Mouse (Mus musculus) hindbrain, embryonic 11.5 days (tissue): ENCODE data around the gene Ccr8. TPM values are rescaled to one million over a fixed set of nuclear protein-coding genes. Genes with fewer than 3 reads are reported as not detected.

Source experiments
- ATAC-seq: fragments of 200-750 bp; cut with Nextera tagmentation; 2 replicates; pipeline ENCODE4 v1.8.0; 2017; ENCODE audit warnings: mild to moderate bottlenecking, moderate TSS enrichment, moderate library complexity; ENCODE audit not compliant: low FRiP score
- DNase-seq: peaks from one replicate; pipeline ENCODE4 v3.0.0-alpha.2; 2015; ENCODE audit warnings: low spot score
- H3K27ac ChIP-seq: fragments of 300-500 bp; sonication (generic); 2 replicates; pipeline ENCODE4 v1.5.1; 2014; ENCODE audit warnings: mild to moderate bottlenecking, low read depth, low read length
- H3K27me3 ChIP-seq: fragments of 300-500 bp; sonication (generic); 2 replicates; pipeline ENCODE4 v1.6.1; 2014; ENCODE audit warnings: mild to moderate bottlenecking, low read length, moderate library complexity, mixed read lengths; ENCODE audit not compliant: control insufficient read depth, insufficient read depth
- H3K36me3 ChIP-seq: fragments of 300-500 bp; sonication (generic); 2 replicates; pipeline ENCODE4 v1.6.1; 2014; ENCODE audit warnings: mild to moderate bottlenecking, low read length, moderate library complexity, mixed read lengths; ENCODE audit not compliant: control insufficient read depth, insufficient read depth
- H3K4me1 ChIP-seq: fragments of 300-500 bp; sonication (generic); replicated peaks from 2 replicates; pipeline ENCODE4 v1.6.1; 2014; ENCODE audit warnings: low read length, mixed read lengths; ENCODE audit not compliant: control insufficient read depth, insufficient read depth
- H3K4me2 ChIP-seq: fragments of 300-500 bp; sonication (generic); replicated peaks from 2 replicates; pipeline ENCODE4 v1.6.1; 2014; ENCODE audit warnings: mild to moderate bottlenecking, low read depth, low read length
- H3K4me3 ChIP-seq: fragments of 300-500 bp; sonication (generic); 2 replicates; pipeline ENCODE4 v1.5.1; 2014; ENCODE audit warnings: low read depth, low read length
- H3K9ac ChIP-seq: fragments of 300-500 bp; sonication (generic); 2 replicates; pipeline ENCODE4 v1.6.1; 2014; ENCODE audit warnings: low read depth, low read length
- H3K9me3 ChIP-seq: fragments of 300-500 bp; sonication (generic); 2 replicates; pipeline ENCODE4 v1.6.1; 2016; ENCODE audit warnings: low read length; ENCODE audit not compliant: control insufficient read depth
- WGBS: fragments of 180-500 bp; shearing (Covaris S2); extraction: QIAGEN DNeasy Blood & Tissue Kit; methylation state at CpG from one replicate; pipeline ENCODE4 v1.1.7; 2014; 5-methylcytosine and 5-hydroxymethylcytosine counted together
- polyA plus RNA-seq: library from polyadenylated mRNA; unstranded; fragments of >200 nt; fragmentation: Nextera tagmentation; extraction: Ambion mirVana; gene quantifications from 2 replicates; pipeline ENCODE4 v1.2.1, GENCODE M21; 2014

The Ccr8 gene
- polyA plus RNA-seq, 1 experiment from 2014 or later, result not detected

GRCm38 (mm10) chr9:120131784-120132288 is 39.9 kb downstream of the Ccr8 start:
- H3K9me3 ChIP-seq, result no peaks in the 10 kb centered on the region
- peaks cover 19% of the 10 kb centered on the region for H3K36me3 ChIP-seq
- no peak overlapping the region for H3K4me2 ChIP-seq
- 92% methylated on average over 3 of the region's 3 CpGs for WGBS
- no peaks in the 10 kb centered on the region for H3K27me3 ChIP-seq
- no peak overlapping the region for H3K9ac ChIP-seq
- H3K4me1 ChIP-seq, result peaks cover 6% of the 10 kb centered on the region
- H3K27ac ChIP-seq, result no peak overlapping the region
- no peak overlapping the region for H3K4me3 ChIP-seq
- DNase-seq (no peak), ATAC-seq (no peak)

- 45% methylated on average over 8 of the region's 8 CpGs for WGBS
- no peak for ATAC-seq
- Histone ChIP-seq H3K4me3 (no peak overlapping the region), H3K9ac (no peak overlapping the region), H3K4me1 (peaks cover 6% of the 10 kb centered on the region), H3K4me2 (no peak overlapping the region), H3K27ac (no peak overlapping the region), H3K9me3 (no peaks in the 10 kb centered on the region), H3K36me3 (peaks cover 19% of the 10 kb centered on the region), H3K27me3 (no peaks in the 10 kb centered on the region)
- DNase-seq, result no peak
Observed at GRCm38 (mm10) chr9:120132980-120133754, 41.3 kb downstream of the Ccr8 start.

- ATAC-seq, result no peak
- H3K4me2 ChIP-seq, result no peak overlapping the region
- WGBS, result 62% methylated on average over 6 of the region's 6 CpGs
- no peak overlapping the region for H3K27ac ChIP-seq
- H3K9me3 ChIP-seq, result no peaks in the 10 kb centered on the region
- peaks cover 19% of the 10 kb centered on the region for H3K36me3 ChIP-seq
- H3K27me3 ChIP-seq, result no peaks in the 10 kb centered on the region
- DNase-seq, result no peak
- no peak overlapping the region for H3K4me3 ChIP-seq
- H3K9ac ChIP-seq, result no peak overlapping the region
- peaks cover under 1% of the 10 kb centered on the region; the same call in 1 of the 2 replicates for H3K4me1 ChIP-seq
Observed at GRCm38 (mm10) chr9:120133755-120134475, 42.0 kb downstream of the Ccr8 start.

GRCm38 (mm10) chr9:120134529-120135160 is 42.7 kb downstream of the Ccr8 start:
- no peak overlapping the region for H3K9ac ChIP-seq
- H3K27ac ChIP-seq, result no peak overlapping the region
- H3K4me3 ChIP-seq, result no peak overlapping the region
- H3K4me1 ChIP-seq, result no peaks in the 10 kb centered on the region
- H3K36me3 ChIP-seq, result peaks cover 14% of the 10 kb centered on the region; the same call in 1 of the 2 replicates
- H3K27me3 ChIP-seq, result no peaks in the 10 kb centered on the region
- no peaks in the 10 kb centered on the region for H3K9me3 ChIP-seq
- 83% methylated on average over 12 of the region's 13 CpGs for WGBS
- no peak overlapping the region for H3K4me2 ChIP-seq
- ATAC-seq (no peak), DNase-seq (no peak)

- 92% methylated on average over 11 of the region's 11 CpGs for WGBS
- no peak overlapping the region for H3K4me2 ChIP-seq
- no peaks in the 10 kb centered on the region for H3K4me1 ChIP-seq
- no peak overlapping the region for H3K4me3 ChIP-seq
- no peak overlapping the region for H3K27ac ChIP-seq
- ATAC-seq, result no peak
- no peak overlapping the region for H3K9ac ChIP-seq
- H3K9me3 ChIP-seq, result no peaks in the 10 kb centered on the region
- no peak for DNase-seq
- peaks cover 11% of the 10 kb centered on the region; the same call in 1 of the 2 replicates for H3K36me3 ChIP-seq
- H3K27me3 ChIP-seq, result no peaks in the 10 kb centered on the region
Observed at GRCm38 (mm10) chr9:120135454-120135853, 43.5 kb downstream of the Ccr8 start.

GRCm38 (mm10) chr9:120140652-120141051 is 48.7 kb downstream of the Ccr8 start:
- H3K4me2 ChIP-seq, result no peak overlapping the region
- no peaks in the 10 kb centered on the region for H3K9me3 ChIP-seq
- H3K36me3 ChIP-seq, result no peaks in the 10 kb centered on the region
- ATAC-seq, result no peak
- H3K27me3 ChIP-seq, result no peaks in the 10 kb centered on the region
- no peaks in the 10 kb centered on the region for H3K4me1 ChIP-seq
- H3K9ac ChIP-seq, result no peak overlapping the region
- DNase-seq, result peak; percentile 90
- no peak overlapping the region for H3K4me3 ChIP-seq
- no peak overlapping the region for H3K27ac ChIP-seq
- WGBS, result 17% methylated on average over 4 of the region's 4 CpGs

- WGBS, result 84% methylated on average over 13 of the region's 13 CpGs
- Histone ChIP-seq H3K27ac (no peak overlapping the region), H3K36me3 (no peaks in the 10 kb centered on the region), H3K4me2 (no peak overlapping the region), H3K9ac (no peak overlapping the region), H3K9me3 (no peaks in the 10 kb centered on the region), H3K4me1 (no peaks in the 10 kb centered on the region), H3K27me3 (no peaks in the 10 kb centered on the region), H3K4me3 (no peak overlapping the region)
- ATAC-seq (no peak), DNase-seq (no peak)
Observed at GRCm38 (mm10) chr9:120144474-120144873, 52.6 kb downstream of the Ccr8 start.
